In genomic region chr19:21654788-21655187, GRCm38 (mm10) we compare ENCODE assay signal across 8 mouse cellular contexts. TPM values are rescaled to one million over a fixed set of nuclear protein-coding genes. Genes with fewer than 3 reads are reported as not detected.
DNase-seq lines count a peak whose midpoint lies in the region; ATAC-seq and TF ChIP-seq lines count a peak whose summit lies in the region.

No protein-coding gene starts in this region.

- H3K4me2 ChIP-seq in kidney, embryonic 15.5 days, result peak overlapping the region; percentile 72
- peak overlapping the region; percentile 74 for H3K4me2 ChIP-seq in hindbrain, embryonic 15.5 days
- H3K4me2 ChIP-seq in midbrain, embryonic 14.5 days (ENCODE audit: low read length), result peak overlapping the region; percentile 78

- no peak for TF ChIP-seq CTCF in cortical plate, adult 2 months (IDR thresholded peaks at IDR 0.05; ENCODE audit: extremely low read depth, insufficient read depth, low read length)

- H3K4me1 ChIP-seq in kidney, embryonic 15.5 days, result peaks cover 27% of the 10 kb centered on the region
- peaks cover 4% of the 10 kb centered on the region; the same call in 1 of the 2 replicates for H3K4me1 ChIP-seq in cortical plate, adult 2 months (ENCODE audit: control insufficient read depth, insufficient read depth, low read length)
- H3K4me1 ChIP-seq in hindbrain, embryonic 15.5 days (replicated peaks), result peaks cover 36% of the 10 kb centered on the region
- H3K4me1 ChIP-seq in midbrain, embryonic 14.5 days (ENCODE audit: control insufficient read depth, insufficient read depth, low read length), result peaks cover 24% of the 10 kb centered on the region

- H3K9me3 ChIP-seq in kidney, embryonic 15.5 days (replicated peaks), result no peaks in the 10 kb centered on the region
- no peaks in the 10 kb centered on the region for H3K9me3 ChIP-seq in hindbrain, embryonic 15.5 days
- no peaks in the 10 kb centered on the region for H3K9me3 ChIP-seq in midbrain, embryonic 14.5 days (ENCODE audit: control insufficient read depth, low read length)

- no peak overlapping the region for H3K27ac ChIP-seq in kidney, embryonic 15.5 days
- no peak overlapping the region for H3K27ac ChIP-seq in cortical plate, adult 2 months (ENCODE audit: insufficient read depth, low read length)
- H3K27ac ChIP-seq in hindbrain, embryonic 15.5 days (replicated peaks), result no peak overlapping the region
- H3K27ac ChIP-seq in midbrain, embryonic 14.5 days (replicated peaks; ENCODE audit: low read depth, low read length), result no peak overlapping the region

- 54% methylated on average over 7 of the region's 7 CpGs for WGBS in kidney, embryonic 15.5 days
- 57% methylated on average over 7 of the region's 7 CpGs for WGBS in hindbrain, embryonic 15.5 days
- 56% methylated on average over 7 of the region's 7 CpGs for WGBS in midbrain, embryonic 14.5 days

- intact Hi-C loops in left cerebral cortex, postnatal 25 days (cut with DNase I), result loop anchor here (5.0 kb wide), 1 partner anchor 282 kb away; no protein-coding TSS in a partner anchor

- H3K4me3 ChIP-seq in kidney, embryonic 15.5 days (replicated peaks), result peak overlapping the region; percentile 73
- peak overlapping the region; percentile 69 for H3K4me3 ChIP-seq in cortical plate, adult 2 months (ENCODE audit: insufficient read depth, low read length)
- H3K4me3 ChIP-seq in hindbrain, embryonic 15.5 days, result peak overlapping the region; percentile 72
- peak overlapping the region; percentile 86 for H3K4me3 ChIP-seq in midbrain, embryonic 14.5 days (replicated peaks; ENCODE audit: low read depth, low read length)

- no peaks in the 10 kb centered on the region for H3K27me3 ChIP-seq in kidney, embryonic 15.5 days
- H3K27me3 ChIP-seq in hindbrain, embryonic 15.5 days, result no peaks in the 10 kb centered on the region
- H3K27me3 ChIP-seq in midbrain, embryonic 14.5 days (ENCODE audit: control insufficient read depth, insufficient read depth, low read length), result no peaks in the 10 kb centered on the region

- ATAC-seq in kidney, embryonic 15.5 days (replicated peaks; ENCODE audit: low FRiP score), result no peak
- no peak for ATAC-seq in hindbrain, embryonic 15.5 days (ENCODE audit: low FRiP score, low read depth)
- ATAC-seq in midbrain, embryonic 14.5 days (ENCODE audit: low FRiP score, low TSS enrichment), result no peak

- DNase-seq in kidney, postnatal 4 days, result no peak
- peak; percentile 13 for DNase-seq in midbrain, embryonic 14.5 days
- DNase-seq in frontal cortex, postnatal 14 days (ENCODE audit: low spot score in 2 of 2), result no peak
- DNase-seq in left cerebral cortex, postnatal 25 days (ENCODE audit: low spot score in 2 of 2), result no peak
- no peak for DNase-seq in urinary bladder, postnatal 4 days (ENCODE audit: low spot score in 2 of 2)

- H3K36me3 ChIP-seq in kidney, embryonic 15.5 days, result no peaks in the 10 kb centered on the region
- H3K36me3 ChIP-seq in hindbrain, embryonic 15.5 days, result no peaks in the 10 kb centered on the region
- no peaks in the 10 kb centered on the region for H3K36me3 ChIP-seq in midbrain, embryonic 14.5 days (ENCODE audit: control insufficient read depth, insufficient read depth, low read length)

- H3K9ac ChIP-seq in kidney, embryonic 15.5 days, result no peak overlapping the region
- H3K9ac ChIP-seq in hindbrain, embryonic 15.5 days, result peak overlapping the region; percentile 95
- peak overlapping the region; percentile 95 for H3K9ac ChIP-seq in midbrain, embryonic 14.5 days (replicated peaks; ENCODE audit: low read length)

- TF ChIP-seq POLR2A in cortical plate, adult 2 months (IDR thresholded peaks at IDR 0.05; ENCODE audit: extremely low read depth, insufficient read depth, low read length), result no peak

RNA-seq across cellular contexts. Expression of gene Abhd17b, which starts 1.8 kb away (rescaled TPM):
- 29.1 and 34.7 TPM in 2 replicates for polyA plus RNA-seq in kidney, embryonic 15.5 days (2015; fragmentation: Nextera tagmentation; extraction: Ambion mirVana)
- 30.2 and 30.7 TPM in 2 replicates for polyA plus RNA-seq in cortical plate, adult 2 months (2012; rRNA removed)
- polyA plus RNA-seq in hindbrain, embryonic 15.5 days (2015; fragmentation: Nextera tagmentation; extraction: Ambion mirVana), result 38.8 and 39.4 TPM in 2 replicates
- polyA plus RNA-seq in midbrain, embryonic 14.5 days (2014; fragmentation: Nextera tagmentation; extraction: Ambion mirVana), result 45.9 and 54.3 TPM in 2 replicates
- 10 to 100 TPM; 47.3 to 50.1 TPM for total RNA-seq in left cerebral cortex, postnatal 25 days (2021)

RNA-seq across cellular contexts. Expression of gene 1110059E24Rik, which starts 2.0 kb away (rescaled TPM):
- polyA plus RNA-seq in kidney, embryonic 15.5 days (2015; fragmentation: Nextera tagmentation; extraction: Ambion mirVana), result 61.9 and 62.2 TPM in 2 replicates
- 22.9 and 25.2 TPM in 2 replicates for polyA plus RNA-seq in cortical plate, adult 2 months (2012; rRNA removed)
- polyA plus RNA-seq in hindbrain, embryonic 15.5 days (2015; fragmentation: Nextera tagmentation; extraction: Ambion mirVana), result 54.5 and 56.0 TPM in 2 replicates
- 62.3 and 65.8 TPM in 2 replicates for polyA plus RNA-seq in midbrain, embryonic 14.5 days (2014; fragmentation: Nextera tagmentation; extraction: Ambion mirVana)
- 10 to 100 TPM; 21.6 to 25.3 TPM for total RNA-seq in left cerebral cortex, postnatal 25 days (2021)
